Mouse (Mus musculus) urinary bladder, postnatal 14 days (tissue): ENCODE measurements around the gene Ercc6.

Source experiments
- DNase-seq: peaks from one replicate; pipeline ENCODE4 v3.0.0; 2021; ENCODE audit warnings: low spot score

Gene Ercc6

GRCm38 (mm10) chr14:32572519-32572918 lies 59.2 kb downstream of the Ercc6 start:
- DNase-seq, result no peak

- no peak for DNase-seq
These were observed 65.1 kb downstream of the Ercc6 start for GRCm38 (mm10) chr14:32578420-32578819.

DNA sequence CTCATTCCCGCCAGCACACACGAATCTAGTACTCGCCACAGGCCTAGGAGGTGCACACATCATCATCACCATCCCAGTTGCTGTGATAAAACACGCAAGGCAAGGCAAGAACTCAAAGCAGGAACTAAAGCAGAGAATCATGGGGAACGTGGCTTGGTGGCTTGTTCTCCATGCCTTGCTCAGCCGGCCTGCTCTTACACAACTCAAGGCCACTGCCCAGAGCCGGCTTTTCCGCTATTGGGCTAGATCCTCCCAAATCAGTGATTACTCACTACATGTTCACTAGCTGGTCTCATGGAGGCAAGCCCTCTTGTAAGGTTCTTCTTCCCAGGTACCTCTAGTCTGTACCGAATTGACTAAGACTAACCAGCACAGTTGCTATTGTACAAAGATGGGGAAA lies 70.4 kb downstream of the Ercc6 start:
- DNase-seq, result no peak

- DNase-seq, result peak; percentile 71
These were observed 73.9 kb downstream of the Ercc6 start for GRCm38 (mm10) chr14:32587013-32587784.

DNA sequence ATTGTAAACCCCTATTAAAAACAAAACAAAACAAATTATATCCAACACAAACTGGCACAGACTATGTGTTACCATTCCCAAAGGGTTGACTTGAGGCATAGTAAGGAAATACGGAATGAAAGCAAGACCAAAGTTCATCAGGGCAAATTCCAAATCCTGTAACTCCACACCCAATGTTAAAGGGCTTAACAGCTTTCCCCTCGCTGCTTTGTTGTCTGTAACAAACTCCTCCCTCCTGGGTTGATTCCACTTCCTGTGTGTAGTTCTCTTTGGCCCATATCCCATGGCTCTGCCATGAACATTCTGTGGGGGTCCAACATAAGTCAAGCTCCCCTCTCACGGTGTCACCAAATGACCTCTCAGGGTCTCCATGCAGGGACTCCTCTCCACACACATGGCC lies 77.1 kb downstream of the Ercc6 start:
- no peak for DNase-seq

GRCm38 (mm10) chr14:32597232-32598231 lies 84.2 kb downstream of the Ercc6 start:
- DNase-seq, result peak; percentile 69

GRCm38 (mm10) chr14:32598437-32599219 lies 85.3 kb downstream of the Ercc6 start:
- no peak for DNase-seq

- no peak for DNase-seq
These were observed 86.1 kb downstream of the Ercc6 start, which contains the start of gene Prrxl1 for GRCm38 (mm10) chr14:32599290-32600041. Prrxl1 (plus strand) TSS chr14:32599407.

DNA sequence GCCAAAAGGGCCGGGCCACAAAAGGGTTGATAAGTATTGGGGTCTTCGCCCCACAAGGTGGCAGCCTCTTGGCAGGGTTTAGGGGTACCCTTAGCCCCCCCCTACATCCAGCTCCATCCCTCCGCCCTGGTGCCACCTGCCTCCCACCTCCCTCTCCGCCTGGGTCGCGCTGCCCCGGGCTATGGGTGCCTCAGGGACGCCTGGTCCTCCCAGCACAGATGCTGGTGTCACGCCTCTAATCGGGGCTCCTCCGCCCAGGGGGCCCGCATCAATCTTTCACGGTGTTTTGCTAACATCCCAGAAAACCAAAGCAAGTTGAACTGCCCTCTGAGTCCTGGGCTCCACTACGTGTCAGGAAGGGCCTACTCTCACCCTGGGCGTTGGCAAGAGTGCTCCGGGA lies 86.8 kb downstream of the Ercc6 start:
- no peak for DNase-seq

- no peak for DNase-seq
These were observed 92.2 kb downstream of the Ercc6 start for GRCm38 (mm10) chr14:32605508-32605907.

- no peak for DNase-seq
These were observed 93.0 kb downstream of the Ercc6 start for GRCm38 (mm10) chr14:32606316-32606715.

GRCm38 (mm10) chr14:32609392-32609791 lies 96.1 kb downstream of the Ercc6 start:
- DNase-seq, result peak; percentile 28

- DNase-seq, result no peak
These were observed 103.9 kb downstream of the Ercc6 start for GRCm38 (mm10) chr14:32617253-32617652.

- no peak for DNase-seq
These were observed 110.9 kb downstream of the Ercc6 start for GRCm38 (mm10) chr14:32624245-32624644.

DNA sequence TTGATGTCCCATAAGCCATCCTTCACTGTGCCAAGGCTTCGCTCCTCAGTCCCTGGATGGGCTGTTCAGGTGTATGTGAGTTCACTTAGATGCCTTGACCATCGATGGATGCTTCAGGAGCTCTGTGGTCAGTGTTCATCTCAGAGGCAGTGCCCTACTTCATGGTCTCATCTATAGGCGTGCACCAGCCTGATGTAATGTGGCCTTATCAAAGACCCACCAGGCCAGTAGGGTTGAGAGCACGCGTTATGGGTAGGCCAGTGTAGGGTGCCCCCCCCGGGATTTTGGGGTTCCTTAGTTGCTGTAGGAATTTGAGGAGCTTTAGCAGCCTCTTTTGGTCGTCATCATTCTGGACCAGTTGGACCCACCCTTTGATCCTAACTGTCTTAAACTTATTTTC lies 111.5 kb downstream of the Ercc6 start:
- no peak for DNase-seq

- no peak for DNase-seq
These were observed 114.0 kb downstream of the Ercc6 start for GRCm38 (mm10) chr14:32627271-32627670.

DNA sequence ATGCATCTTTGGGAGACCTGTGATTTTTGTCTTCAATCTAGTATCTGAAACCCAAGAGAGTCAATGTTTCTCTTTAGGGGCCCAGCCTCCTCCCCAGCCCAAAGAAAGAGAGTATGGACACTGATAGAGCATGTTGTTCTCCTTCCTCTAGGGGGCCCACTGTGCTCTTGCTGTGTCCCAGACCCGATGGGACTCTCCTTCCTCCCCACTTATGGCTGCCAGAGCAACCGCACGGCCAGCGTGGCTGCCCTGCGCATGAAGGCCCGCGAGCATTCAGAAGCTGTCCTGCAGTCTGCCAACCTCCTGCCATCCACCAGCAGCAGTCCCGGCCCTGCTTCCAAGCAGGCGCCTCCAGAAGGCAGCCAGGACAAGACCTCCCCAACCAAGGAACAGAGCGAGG lies 115.3 kb downstream of the Ercc6 start:
- no peak for DNase-seq
